Mouse (Mus musculus): ENCODE data around the gene Isy1.

GRCm38 (mm10) chr6:87873104-87873503 is 34.5 kb upstream of the Isy1 start:
- TF ChIP-seq POLR2A (IDR thresholded peaks at IDR 0.05; ENCODE audit: control insufficient read depth, low read depth, low read length) (no peak), CTCF (IDR thresholded peaks at IDR 0.05; ENCODE audit: control insufficient read depth, insufficient read depth, insufficient replicate concordance, low read depth, low read length) (no peak)
